Mouse (Mus musculus) small intestine, adult 2 months (tissue): ENCODE data around the gene Crtam.

Experiments
- CTCF ChIP-seq: fragments of 200-500 bp; IDR thresholded peaks from 2 replicates; pipeline ENCODE4 v1.5.1; 2012; ENCODE audit warnings: low read depth, mild to moderate bottlenecking, control low read depth, inconsistent platforms, low read length, moderate library complexity, mixed read lengths; ENCODE audit not compliant: insufficient replicate concordance, insufficient read length; ENCODE audit errors: extremely low read depth
- POLR2A ChIP-seq: fragments of 200-500 bp; IDR thresholded peaks from 2 replicates; pipeline ENCODE4 v1.6.1; 2012; ENCODE audit warnings: low read depth, mild to moderate bottlenecking, control low read depth, inconsistent platforms, low read length, moderate library complexity

GRCm38 (mm10) chr9:41020486-41020885, 16.1 kb upstream of the Crtam start:
- TF ChIP-seq POLR2A (no peak), CTCF (no peak)
